Mouse (Mus musculus) splenic B cell, adult 2 months (primary cell): ENCODE measurements around the gene Snap91.

ENCODE experiments used
- DNase-seq: peaks from one replicate; pipeline ENCODE4 v3.0.0-alpha.2; 2011; ENCODE audit warnings: low read depth, low spot score
- H3K27me3 ChIP-seq: 2 replicates; pipeline ENCODE4 v1.6.1; 2012; ENCODE audit warnings: mild to moderate bottlenecking, low read length, moderate library complexity, mixed read lengths; ENCODE audit not compliant: control insufficient read depth, poor library complexity, insufficient read depth, severe bottlenecking
- H3K36me3 ChIP-seq: 2 replicates; pipeline ENCODE4 v1.6.1; 2012; ENCODE audit warnings: mild to moderate bottlenecking, low read length, moderate library complexity, mixed read lengths; ENCODE audit not compliant: control insufficient read depth, poor library complexity, insufficient read depth, severe bottlenecking

Gene Snap91

DNA sequence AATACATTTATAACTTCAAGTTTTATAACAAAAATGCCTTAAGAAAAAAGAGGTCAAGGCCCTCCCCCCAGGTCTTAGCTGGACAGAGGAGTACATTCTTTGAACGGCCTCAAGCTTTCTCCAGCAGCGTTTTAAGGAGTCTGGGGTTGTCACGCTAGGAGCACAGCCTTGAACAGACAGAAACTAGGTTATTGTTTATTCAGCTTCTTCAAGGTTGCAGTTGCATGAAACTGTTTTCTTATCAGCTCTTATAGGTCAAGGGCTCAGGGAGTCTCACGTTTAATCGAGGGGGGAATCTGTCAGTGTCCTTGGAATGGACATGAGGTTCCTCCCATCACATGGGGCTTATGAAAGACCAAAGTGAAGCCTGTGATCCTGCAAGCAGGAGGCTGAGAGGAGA is 163.3 kb downstream of the Snap91 start:
- no peak for DNase-seq
- no peaks in the 10 kb centered on the region for H3K27me3 ChIP-seq
- no peaks in the 10 kb centered on the region for H3K36me3 ChIP-seq

DNA sequence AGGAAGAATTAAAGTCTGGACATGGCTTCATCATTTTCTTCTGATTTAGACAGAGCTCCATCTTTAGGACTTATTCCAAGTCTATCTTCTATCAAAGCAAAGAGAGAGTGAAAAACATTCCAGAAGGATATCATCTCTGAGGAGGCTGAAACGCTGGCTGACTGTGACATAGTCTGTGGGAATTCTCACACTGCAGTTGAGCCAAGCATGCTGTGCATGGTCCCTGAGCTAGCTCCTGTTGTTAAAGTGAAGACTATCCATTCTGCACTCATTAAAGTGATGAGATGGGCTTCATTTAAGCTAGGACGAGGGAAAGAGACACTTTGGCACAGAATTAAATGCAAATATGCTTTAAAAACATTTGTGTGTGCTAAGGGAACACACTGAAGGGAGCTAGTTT is 163.9 kb downstream of the Snap91 start:
- Histone ChIP-seq H3K27me3 (no peaks in the 10 kb centered on the region), H3K36me3 (no peaks in the 10 kb centered on the region)
- DNase-seq, result no peak
